Mouse (Mus musculus) CH12.LX (cell line): ENCODE measurements around the gene Cadm1. TPM values are rescaled to one million over a fixed set of nuclear protein-coding genes. Genes with fewer than 3 reads are reported as not detected.

ENCODE experiments used
- DNase-seq: peaks from one replicate; pipeline ENCODE4 v3.0.0-alpha.2; 2013; ENCODE audit errors: extremely low read depth
- H3K27ac ChIP-seq: 2 replicates; pipeline ENCODE4 v1.5.1; 2012; ENCODE audit warnings: low read depth, mild to moderate bottlenecking, control low read depth, moderate library complexity; ENCODE audit not compliant: insufficient read depth
- H3K27me3 ChIP-seq: replicated peaks from 2 replicates; pipeline ENCODE3; 2012; ENCODE audit warnings: inconsistent platforms
- H3K36me3 ChIP-seq, 2 experiments: replicated peaks in 1 of 2; 2 replicates each; pipeline versions ENCODE3 to v1.6.1; 2012; ENCODE audit warnings: inconsistent platforms in 1 of 2, low read length in 1 of 2, mild to moderate bottlenecking in 1 of 2, mixed read lengths in 1 of 2, moderate library complexity in 1 of 2; ENCODE audit not compliant: control insufficient read depth in 1 of 2, insufficient read depth in 1 of 2
- H3K4me1 ChIP-seq, 2 experiments: 2 replicates each; pipeline ENCODE4 v1.6.1; 2012; ENCODE audit warnings: inconsistent platforms in 1 of 2, moderate library complexity in 1 of 2; ENCODE audit not compliant: insufficient read depth in 2 of 2, control insufficient read depth in 1 of 2
- H3K4me2 ChIP-seq: 2 replicates; pipeline ENCODE4 v1.6.1; 2012; ENCODE audit warnings: low read depth, mild to moderate bottlenecking, control low read depth; ENCODE audit not compliant: poor library complexity, insufficient read depth, severe bottlenecking
- H3K4me3 ChIP-seq, 3 experiments: fragments of 150-350 bp in 1 of 3; sonication (generic) in 1 of 3; replicated peaks in 1 of 3; 2 replicates each; pipeline versions ENCODE3 to v1.5.1; 2011 to 2012; ENCODE audit warnings: low read depth in 2 of 3, low read length in 2 of 3, mild to moderate bottlenecking in 2 of 3, moderate library complexity in 2 of 3, control low read depth in 1 of 3, improper control_type of control experiment in 1 of 3, inconsistent platforms in 1 of 3, mixed read lengths in 1 of 3; ENCODE audit not compliant: poor library complexity in 1 of 3
- H3K79me2 ChIP-seq: replicated peaks from 2 replicates; pipeline ENCODE4 v1.6.1; 2012; ENCODE audit warnings: mild to moderate bottlenecking, moderate library complexity; ENCODE audit not compliant: control insufficient read depth, poor library complexity, insufficient read depth, severe bottlenecking; ENCODE audit errors: extremely low read depth
- H3K9ac ChIP-seq: 2 replicates; pipeline ENCODE4 v1.6.1; 2012; ENCODE audit warnings: low read depth, mild to moderate bottlenecking, control low read depth, moderate library complexity; ENCODE audit not compliant: insufficient read depth
- H3K9me3 ChIP-seq: replicated peaks from 2 replicates; pipeline ENCODE3; 2012; ENCODE audit warnings: low read length, inconsistent platforms, mixed read lengths
- BHLHE40 ChIP-seq: IDR thresholded peaks from 2 replicates; pipeline ENCODE4 v1.6.1; 2011; ENCODE audit warnings: mild to moderate bottlenecking, low read depth, low read length, improper control_type of control experiment
- CTCF ChIP-seq, 2 experiments: IDR thresholded peaks in 1 of 2; conservative IDR thresholded peaks in 1 of 2; 2 replicates each; pipeline ENCODE4 v1.5.1; 2011 to 2012; ENCODE audit warnings: low read depth in 2 of 2, low read length in 2 of 2, improper control_type of control experiment in 1 of 2, inconsistent platforms in 1 of 2, mild to moderate bottlenecking in 1 of 2, moderate library complexity in 1 of 2
- E2F4 ChIP-seq: IDR thresholded peaks from 2 replicates; pipeline ENCODE4 v1.6.1; 2011; ENCODE audit warnings: low read depth, low read length, improper control_type of control experiment; ENCODE audit not compliant: insufficient replicate concordance
- ELF1 ChIP-seq: IDR thresholded peaks from 2 replicates; pipeline ENCODE4 v1.6.1; 2014; ENCODE audit warnings: low read depth, mild to moderate bottlenecking, inconsistent platforms, low read length, improper control_type of control experiment
- EP300 ChIP-seq: IDR thresholded peaks from 2 replicates; pipeline ENCODE4 v1.6.1; 2011; ENCODE audit warnings: low read length, improper control_type of control experiment
- ETS1 ChIP-seq: conservative IDR thresholded peaks from 2 replicates; pipeline ENCODE4 v1.6.1; 2012; ENCODE audit warnings: low read depth, mild to moderate bottlenecking, inconsistent platforms, low read length, improper control_type of control experiment, moderate library complexity
- GABPA ChIP-seq: IDR thresholded peaks from 2 replicates; pipeline ENCODE4 v1.6.1; 2012; ENCODE audit warnings: low read depth, low read length, improper control_type of control experiment, inconsistent platforms; ENCODE audit not compliant: insufficient replicate concordance
- JUN ChIP-seq: IDR thresholded peaks from 2 replicates; pipeline ENCODE4 v1.6.1; 2011; ENCODE audit warnings: low read depth, mild to moderate bottlenecking, low read length, improper control_type of control experiment, moderate library complexity; ENCODE audit not compliant: insufficient read depth
- MAFK ChIP-seq: IDR thresholded peaks from 2 replicates; pipeline ENCODE4 v1.6.1; 2011; ENCODE audit warnings: low read length, improper control_type of control experiment; ENCODE audit not compliant: insufficient replicate concordance
- MAZ ChIP-seq: IDR thresholded peaks from 2 replicates; pipeline ENCODE4 v1.6.1; 2012; ENCODE audit warnings: low read depth, mild to moderate bottlenecking, inconsistent platforms, low read length, improper control_type of control experiment, moderate library complexity
- MYC ChIP-seq: IDR thresholded peaks from 2 replicates; pipeline ENCODE4 v1.6.1; 2011; ENCODE audit warnings: low read depth, mild to moderate bottlenecking, improper control_type of control experiment, low read length
- POLR2AphosphoS2 ChIP-seq: IDR thresholded peaks from 2 replicates; pipeline ENCODE4 v1.6.1; 2011; ENCODE audit warnings: low read depth, low read length, improper control_type of control experiment
- RAD21 ChIP-seq: IDR thresholded peaks from 2 replicates; pipeline ENCODE4 v1.6.1; 2011; ENCODE audit warnings: low read depth, mild to moderate bottlenecking, low read length, improper control_type of control experiment, moderate library complexity
- RCOR1 ChIP-seq: conservative IDR thresholded peaks from 2 replicates; pipeline ENCODE4 v1.6.1; 2012; ENCODE audit warnings: low read depth, mild to moderate bottlenecking, inconsistent platforms, low read length, improper control_type of control experiment
- SIN3A ChIP-seq: IDR thresholded peaks from 2 replicates; pipeline ENCODE4 v1.6.1; 2012; ENCODE audit warnings: low read length, improper control_type of control experiment, inconsistent platforms
- TBP ChIP-seq: conservative IDR thresholded peaks from 2 replicates; pipeline ENCODE4 v1.6.1; 2011; ENCODE audit warnings: low read depth, low read length, improper control_type of control experiment
- TCF12 ChIP-seq: IDR thresholded peaks from 2 replicates; pipeline ENCODE4 v1.6.1; 2014; ENCODE audit warnings: low read depth, mild to moderate bottlenecking, inconsistent platforms, low read length, improper control_type of control experiment
- USF2 ChIP-seq: conservative IDR thresholded peaks from 2 replicates; pipeline ENCODE4 v1.6.1; 2011; ENCODE audit warnings: low read depth, low read length, improper control_type of control experiment
- ZC3H11A ChIP-seq: IDR thresholded peaks from 2 replicates; pipeline ENCODE4 v1.6.1; 2012; ENCODE audit warnings: low read depth, mild to moderate bottlenecking, inconsistent platforms, low read length, improper control_type of control experiment
- ZKSCAN1 ChIP-seq: IDR thresholded peaks from 2 replicates; pipeline ENCODE4 v1.6.1; 2012; ENCODE audit warnings: low read depth, inconsistent platforms, low read length, improper control_type of control experiment, borderline replicate concordance
- ZMIZ1 ChIP-seq: IDR thresholded peaks from 2 replicates; pipeline ENCODE4 v1.6.1; 2012; ENCODE audit warnings: low read depth, mild to moderate bottlenecking, inconsistent platforms, low read length, improper control_type of control experiment
- ZNF384 ChIP-seq: IDR thresholded peaks from 2 replicates; pipeline ENCODE4 v1.6.1; 2012; ENCODE audit warnings: low read depth, low read length, improper control_type of control experiment, inconsistent platforms
- dilution Hi-C: fragments of 300-500 bp; cut with MboI; formaldehyde crosslinking; loops from 2 replicates; pipeline ENCODE4 v1.14.3; 2020; ENCODE audit warnings: low sequenced_read_pairs; ENCODE audit not compliant: extremely low pct_unique_long_range_greater_than_20kb, extremely low pct_ligation_motif_present
- in situ Hi-C: fragments of 300-500 bp; cut with MboI; formaldehyde crosslinking; loops from 3 replicates; pipeline ENCODE4 v1.14.3; 2019; ENCODE audit warnings: low sequenced_read_pairs, low pct_ligation_motif_present, low pct_unique_long_range_greater_than_20kb, mixed read lengths
- polyA plus RNA-seq: library from polyadenylated mRNA; unstranded; fragments of >175 nt; gene quantifications from 2 replicates; pipeline ENCODE4 v1.2.1, GENCODE M21; 2012; ENCODE audit warnings: low read depth; ENCODE audit not compliant: insufficient read length
- total RNA-seq, 2 experiments: library from RNA; depleted of rRNA; stranded (reverse); fragments of 300-350 nt in 1 of 2; fragments of >200 nt in 1 of 2; gene quantifications; 2 replicates each; pipeline ENCODE4 v1.2.3; 2012 to 2014

The Cadm1 gene
- total and polyA plus RNA-seq, 3 experiments, result not detected

- H3K4me3 ChIP-seq, result no peak overlapping the region
- no peak for TF ChIP-seq RCOR1
- TF ChIP-seq CTCF (conservative IDR thresholded peaks at IDR 0.05 in 1 of 2, IDR thresholded peaks at IDR 0.05 in 1 of 2; ENCODE audit: low read depth in 2 of 2, low read length in 2 of 2), result no peak
- TF ChIP-seq MAFK, result no peak
- in situ Hi-C loops (no loop called here), dilution Hi-C loops (no loop called here)
- H3K9ac ChIP-seq, result no peak overlapping the region
- no peak overlapping the region for H3K27ac ChIP-seq
- no peak for DNase-seq
- no peaks in the 10 kb centered on the region for H3K79me2 ChIP-seq
- peaks cover 37% of the 10 kb centered on the region for H3K9me3 ChIP-seq
- no peaks in the 10 kb centered on the region for H3K27me3 ChIP-seq
- no peak overlapping the region for H3K4me2 ChIP-seq
- H3K36me3 ChIP-seq, result no peaks in the 10 kb centered on the region
- H3K4me1 ChIP-seq, result no peaks in the 10 kb centered on the region
Measured at GRCm38 (mm10) chr9:47571461-47571860, 41.5 kb downstream of the Cadm1 start.

- Histone ChIP-seq H3K4me1 (no peaks in the 10 kb centered on the region), H3K36me3 (no peaks in the 10 kb centered on the region), H3K27ac (no peak overlapping the region), H3K27me3 (no peaks in the 10 kb centered on the region), H3K9ac (no peak overlapping the region), H3K9me3 (peaks cover 37% of the 10 kb centered on the region), H3K79me2 (no peaks in the 10 kb centered on the region), H3K4me2 (no peak overlapping the region), H3K4me3 (no peak overlapping the region)
- no peak for DNase-seq
- in situ Hi-C loops (no loop called here), dilution Hi-C loops (no loop called here)
- TF ChIP-seq ELF1 (no peak), GABPA (no peak), TBP (no peak), MYC (no peak), BHLHE40 (no peak), RCOR1 (no peak), ZC3H11A (no peak)
- TF ChIP-seq, all 38 proteins: peak for 0
Measured at GRCm38 (mm10) chr9:47572132-47572531, 42.2 kb downstream of the Cadm1 start.

- H3K4me2 ChIP-seq, result no peak overlapping the region
- dilution Hi-C loops, result no loop called here
Measured at GRCm38 (mm10) chr9:47573456-47573855, 43.5 kb downstream of the Cadm1 start.

More at GRCm38 (mm10) chr9:47573456-47573855, 43.5 kb downstream of the Cadm1 start:
- Histone ChIP-seq H3K36me3 (no peaks in the 10 kb centered on the region), H3K27ac (no peak overlapping the region), H3K79me2 (no peaks in the 10 kb centered on the region), H3K9ac (no peak overlapping the region), H3K9me3 (peaks cover 35% of the 10 kb centered on the region), H3K4me3 (no peak overlapping the region), H3K4me1 (no peaks in the 10 kb centered on the region), H3K27me3 (no peaks in the 10 kb centered on the region)
- DNase-seq, result no peak
- in situ Hi-C loops, result no loop called here
- TF ChIP-seq TBP (no peak), TCF12 (no peak), E2F4 (no peak), ZMIZ1 (no peak), GABPA (no peak), USF2 (no peak), ZNF384 (no peak), SIN3A (no peak), RAD21 (no peak), ETS1 (no peak), MAZ (no peak), ZKSCAN1 (no peak), POLR2AphosphoS2 (no peak), CTCF (conservative IDR thresholded peaks at IDR 0.05 in 1 of 2, IDR thresholded peaks at IDR 0.05 in 1 of 2; ENCODE audit: low read depth in 2 of 2, low read length in 2 of 2) (no peak), JUN (no peak), EP300 (no peak)
